Mouse (Mus musculus) v-Abl transformed pro-B cells (cell line): ENCODE data around the gene Gm10226.

Experiments used
- in situ Hi-C, 2 experiments: fragments of 400-800 bp; cut with MboI; formaldehyde crosslinking; loops; one replicate each; pipeline ENCODE4 v1.15.1; 2025; ENCODE audit not compliant: unreplicated experiment in 2 of 2

The Gm10226 gene

GRCm38 (mm10) chr17:21691560-21691959 is at the start of gene Gm10226:
Gene Gm10226, plus strand, starts transcription at chr17:21691860.
- in situ Hi-C loops, result loop anchor here (25.0 kb wide), 2 partner anchors 1171 to 1871 kb away; partner anchors contain the start of genes Zfp213 (in 1 of the 2) and Zfp945 (in 1 of the 2)

- in situ Hi-C loops, result no loop called here
These were observed 42.9 kb upstream of the Gm10226 start for GRCm38 (mm10) chr17:21648791-21649190.

- in situ Hi-C loops, result loop anchor here in 1 of 2 experiments (5.0 to 10.0 kb wide), 4 partner anchors 82 to 705 kb away; partner anchors contain the start of genes Ppp2r1a, Zfp229, Zfp52 and Zfp942
These were observed 41.7 kb upstream of the Gm10226 start for GRCm38 (mm10) chr17:21649936-21650335.

GRCm38 (mm10) chr17:21650364-21650907 is 41.2 kb upstream of the Gm10226 start, which contains the start of gene Zfp983:
Gene Zfp983, plus strand, starts transcription at chr17:21650624.
- in situ Hi-C loops, result loop anchor here in 1 of 2 experiments (5.0 to 10.0 kb wide), 4 partner anchors 82 to 706 kb away; partner anchors contain the start of genes Ppp2r1a, Zfp229, Zfp52 and Zfp942

GRCm38 (mm10) chr17:21678826-21679225 is 12.8 kb upstream of the Gm10226 start:
- in situ Hi-C loops, result loop anchor here (25.0 kb wide), 2 partner anchors 1183 to 1883 kb away; partner anchors contain the start of genes Zfp213 (in 1 of the 2) and Zfp945 (in 1 of the 2)

- in situ Hi-C loops, result loop anchor here (25.0 kb wide), 2 partner anchors 1183 to 1883 kb away; partner anchors contain the start of genes Zfp213 (in 1 of the 2) and Zfp945 (in 1 of the 2)
These were observed 12.2 kb upstream of the Gm10226 start for GRCm38 (mm10) chr17:21679273-21680018.

- in situ Hi-C loops, result loop anchor here (25.0 kb wide), 2 partner anchors 1182 to 1882 kb away; partner anchors contain the start of genes Zfp213 (in 1 of the 2) and Zfp945 (in 1 of the 2)
These were observed 11.7 kb upstream of the Gm10226 start for GRCm38 (mm10) chr17:21680019-21680376.

GRCm38 (mm10) chr17:21693342-21693741 is 1.7 kb downstream of the Gm10226 start:
- in situ Hi-C loops, result loop anchor here (25.0 kb wide), 2 partner anchors 1169 to 1869 kb away; partner anchors contain the start of genes Zfp213 (in 1 of the 2) and Zfp945 (in 1 of the 2)

- in situ Hi-C loops, result loop anchor here (25.0 kb wide), 2 partner anchors 1166 to 1866 kb away; partner anchors contain the start of genes Zfp213 (in 1 of the 2) and Zfp945 (in 1 of the 2)
These were observed 4.4 kb downstream of the Gm10226 start for GRCm38 (mm10) chr17:21696073-21696472.

GRCm38 (mm10) chr17:21702281-21703240 is 10.9 kb downstream of the Gm10226 start:
- in situ Hi-C loops, result no loop called here

- in situ Hi-C loops, result no loop called here
These were observed 11.8 kb downstream of the Gm10226 start for GRCm38 (mm10) chr17:21703414-21703813.

- in situ Hi-C loops, result no loop called here
These were observed 15.8 kb downstream of the Gm10226 start, which contains the start of gene Zfp760 for GRCm38 (mm10) chr17:21707343-21707996. Gene Zfp760, plus strand, starts transcription at chr17:21707741.

GRCm38 (mm10) chr17:21708401-21708800 is 16.7 kb downstream of the Gm10226 start:
- in situ Hi-C loops, result no loop called here

GRCm38 (mm10) chr17:21730495-21730894 is 38.8 kb downstream of the Gm10226 start, which contains the start of gene Zfp229:
Gene Zfp229, plus strand, starts transcription at chr17:21730795.
- in situ Hi-C loops, result loop anchor here (5.0 to 25.0 kb wide), 7 partner anchors 78 to 786 kb away; partner anchors contain the start of genes Zfp160 (in 2 of the 2), Ppp2r1a (in 1 of the 2), Zfp52 (in 1 of the 2) and Zfp942 (in 1 of the 2)

GRCm38 (mm10) chr17:21733049-21733448 is 41.4 kb downstream of the Gm10226 start:
- in situ Hi-C loops, result loop anchor here (5.0 to 25.0 kb wide), 7 partner anchors 81 to 788 kb away; partner anchors contain the start of genes Zfp160 (in 2 of the 2), Ppp2r1a (in 1 of the 2), Zfp52 (in 1 of the 2) and Zfp942 (in 1 of the 2)

- in situ Hi-C loops, result loop anchor here (5.0 to 25.0 kb wide), 7 partner anchors 81 to 789 kb away; partner anchors contain the start of genes Zfp160 (in 2 of the 2), Ppp2r1a (in 1 of the 2), Zfp52 (in 1 of the 2) and Zfp942 (in 1 of the 2)
These were observed 41.9 kb downstream of the Gm10226 start for GRCm38 (mm10) chr17:21733529-21734031.
